Mouse (Mus musculus) gastrocnemius, postnatal 36 days (tissue): ENCODE measurements at regions not wholly inside any gene's neighbourhood (a gene's known extent, or its start where the extent isn't known, plus 50 kb on each side); places are given as distances from the start of the nearest gene placed in this dataset.
A peak's percentile ranks its signal among the peaks of the same experiment; 100 is the strongest.

Source experiments
- DNase-seq, 2 experiments: peaks; one replicate each; pipeline ENCODE4 v3.0.0; 2022
- intact Hi-C: fragments of 180-260 bp; cut with DNase I; formaldehyde crosslinking; loops from one replicate; pipeline ENCODE4 v1.15.1; 2025

- DNase-seq = no peak
- intact Hi-C loops = no loop called here
Observed at GRCm38 (mm10) chrX:21644851-21645250, 69.8 kb upstream of the Slc6a14 start.

- peak in 1 of 2 experiments; percentile 20 for DNase-seq
- intact Hi-C loops = no loop called here
Observed at GRCm38 (mm10) chrX:21651508-21652297, 63.0 kb upstream of the Slc6a14 start.
